Mouse (Mus musculus): ENCODE data around the gene Igtp.
"Not testable (repeated sequence)": the region's sequence is repeated elsewhere in the genome, so short reads cannot be mapped to it uniquely, and the experiment has no call there.

Igtp gene

GRCm38 (mm10) chr11:58199229-58200037 lies at the start of gene Igtp, which contains the start of gene Irgm2:
Igtp (plus strand) TSS chr11:58199556.
Irgm2 (plus strand) TSS chr11:58199618.
- peak; percentile 61 for DNase-seq (ENCODE audit: low spot score)

GRCm38 (mm10) chr11:58155458-58155857 lies 43.9 kb upstream of the Igtp start:
- DNase-seq (ENCODE audit: low spot score): no peak

DNA sequence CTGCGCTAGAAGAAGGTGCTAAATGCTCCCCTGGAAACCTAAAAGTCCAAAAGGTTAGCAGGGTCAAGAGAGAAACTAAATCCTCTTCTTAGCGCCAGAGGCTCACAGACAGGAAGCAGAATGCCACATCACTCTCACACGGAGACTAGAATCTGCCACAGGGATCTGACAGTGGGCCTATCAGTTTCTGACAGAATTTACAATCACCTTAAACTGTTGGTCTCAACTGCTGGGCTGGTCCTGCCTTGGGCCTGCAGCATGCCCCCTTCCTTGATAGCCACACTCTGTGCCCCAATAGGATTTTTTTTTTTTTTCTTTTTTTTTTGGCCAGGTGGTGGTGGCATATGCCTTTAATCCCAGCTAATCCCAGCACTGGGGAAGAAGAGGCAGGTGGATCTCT lies 42.5 kb upstream of the Igtp start:
- DNase-seq (ENCODE audit: low spot score): no peak

- peak; percentile 12 for DNase-seq (ENCODE audit: low spot score)
Observed at GRCm38 (mm10) chr11:58165072-58165471, 34.3 kb upstream of the Igtp start.

GRCm38 (mm10) chr11:58167822-58168166 lies 31.6 kb upstream of the Igtp start:
- DNase-seq (ENCODE audit: low spot score): peak; percentile 8

- peak; percentile 82 for DNase-seq (ENCODE audit: low spot score)
Observed at GRCm38 (mm10) chr11:58168167-58168915, 31.0 kb upstream of the Igtp start, which contains the start of gene Gemin5. Gemin5 (minus strand) TSS chr11:58168539.

GRCm38 (mm10) chr11:58169666-58170065 lies 29.7 kb upstream of the Igtp start:
- DNase-seq (ENCODE audit: low spot score): no peak

DNA sequence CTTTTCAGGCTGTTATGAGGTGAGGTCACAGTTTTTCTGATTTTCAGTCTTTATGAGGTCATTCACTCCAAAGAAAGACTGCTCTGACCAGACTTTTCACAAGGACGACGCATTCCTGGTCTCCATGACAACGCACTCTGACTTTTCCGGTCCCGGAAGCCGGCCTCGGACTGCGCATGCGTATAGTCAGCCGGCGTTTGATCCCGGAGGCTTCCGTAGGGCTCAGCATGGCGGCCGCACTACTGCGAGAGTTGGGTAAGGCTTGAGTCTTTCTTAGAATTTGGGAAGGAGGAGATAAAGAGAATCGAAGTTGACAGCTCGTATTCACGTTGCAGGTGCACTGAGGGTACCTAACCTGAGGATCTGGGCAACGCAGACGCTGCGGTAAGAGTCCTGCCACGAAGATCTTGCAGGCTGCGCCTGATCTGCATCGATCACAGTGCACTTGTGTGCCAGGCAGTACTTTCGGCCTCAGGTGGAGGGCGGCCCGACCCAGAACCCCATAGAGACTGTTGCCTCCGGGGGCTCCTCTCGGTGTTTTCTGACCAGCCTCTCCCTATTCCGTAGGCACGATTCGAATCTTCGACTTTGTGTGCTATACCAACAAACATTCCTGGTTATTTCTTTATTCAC lies 27.8 kb upstream of the Igtp start, which contains the start of gene Mrpl22:
Gene Mrpl22 (plus strand): TSS at position 203 of the 633 bp plus-strand sequence.
- DNase-seq (ENCODE audit: low spot score): peak; percentile 99

GRCm38 (mm10) chr11:58179563-58179962 lies 19.8 kb upstream of the Igtp start:
- DNase-seq (ENCODE audit: low spot score): peak; percentile 90

DNA sequence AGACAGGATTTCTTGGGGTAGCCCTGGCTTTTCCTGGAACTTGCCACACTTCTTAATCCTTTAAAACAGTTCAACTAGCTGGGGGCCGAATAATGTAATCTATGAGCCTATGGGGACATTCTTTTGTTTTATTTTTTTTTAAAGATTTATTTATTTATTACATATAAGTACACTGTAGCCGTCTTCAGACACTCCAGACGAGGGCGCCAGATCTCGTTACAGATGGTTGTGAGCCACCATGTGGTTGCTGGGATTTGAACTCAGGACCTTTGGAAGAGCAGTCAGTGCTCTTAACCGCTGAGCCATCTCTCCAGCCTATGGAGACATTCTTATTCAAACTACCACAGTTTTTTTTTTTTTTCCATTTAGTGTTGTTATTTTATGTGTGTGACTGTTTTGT lies 19.4 kb upstream of the Igtp start:
- not testable (repeated sequence) for DNase-seq (ENCODE audit: low spot score)

DNA sequence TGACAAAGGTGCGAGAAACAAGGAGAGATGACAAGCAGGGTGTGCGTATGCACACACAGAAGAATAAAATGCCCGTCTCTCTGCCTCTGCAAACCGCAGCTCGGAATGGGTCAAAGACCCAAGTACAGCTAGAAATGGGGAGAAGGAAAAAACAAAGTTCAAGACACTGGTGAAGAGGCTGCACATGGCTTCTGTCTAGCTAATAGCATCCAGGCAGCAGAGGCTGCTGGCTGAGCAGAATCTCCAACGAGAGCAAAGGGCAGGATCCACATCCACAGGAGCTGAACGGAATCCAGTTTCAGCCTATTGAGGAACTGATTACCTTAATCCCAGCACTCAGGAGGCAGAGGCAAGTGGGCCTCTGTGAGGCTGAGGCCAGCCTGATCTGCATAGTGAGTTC lies 18.6 kb upstream of the Igtp start:
- no peak for DNase-seq (ENCODE audit: low spot score)

DNA sequence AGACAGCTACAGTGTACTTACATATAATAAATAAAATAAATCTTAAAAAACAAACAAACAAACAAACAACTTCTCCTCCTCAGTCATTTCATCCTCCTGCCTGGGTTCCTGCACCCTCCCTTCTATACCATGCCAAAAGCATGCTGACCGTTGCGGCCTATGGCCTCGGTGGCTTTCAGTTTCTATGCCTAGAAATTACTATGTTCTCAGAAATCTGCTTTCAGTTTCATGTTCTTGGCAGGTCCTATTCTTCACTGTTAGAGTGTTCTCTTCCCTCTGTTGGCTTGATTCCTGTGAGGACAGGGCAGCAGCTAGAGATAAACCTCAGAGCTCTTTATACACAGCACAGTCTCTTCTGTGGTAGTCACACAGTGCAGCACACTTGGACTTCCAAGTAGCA lies 15.8 kb upstream of the Igtp start:
- no peak for DNase-seq (ENCODE audit: low spot score)

- no peak for DNase-seq (ENCODE audit: low spot score)
Observed at GRCm38 (mm10) chr11:58189675-58190074, 9.7 kb upstream of the Igtp start.

GRCm38 (mm10) chr11:58193326-58193725 lies 6.0 kb upstream of the Igtp start:
- no peak for DNase-seq (ENCODE audit: low spot score)

DNA sequence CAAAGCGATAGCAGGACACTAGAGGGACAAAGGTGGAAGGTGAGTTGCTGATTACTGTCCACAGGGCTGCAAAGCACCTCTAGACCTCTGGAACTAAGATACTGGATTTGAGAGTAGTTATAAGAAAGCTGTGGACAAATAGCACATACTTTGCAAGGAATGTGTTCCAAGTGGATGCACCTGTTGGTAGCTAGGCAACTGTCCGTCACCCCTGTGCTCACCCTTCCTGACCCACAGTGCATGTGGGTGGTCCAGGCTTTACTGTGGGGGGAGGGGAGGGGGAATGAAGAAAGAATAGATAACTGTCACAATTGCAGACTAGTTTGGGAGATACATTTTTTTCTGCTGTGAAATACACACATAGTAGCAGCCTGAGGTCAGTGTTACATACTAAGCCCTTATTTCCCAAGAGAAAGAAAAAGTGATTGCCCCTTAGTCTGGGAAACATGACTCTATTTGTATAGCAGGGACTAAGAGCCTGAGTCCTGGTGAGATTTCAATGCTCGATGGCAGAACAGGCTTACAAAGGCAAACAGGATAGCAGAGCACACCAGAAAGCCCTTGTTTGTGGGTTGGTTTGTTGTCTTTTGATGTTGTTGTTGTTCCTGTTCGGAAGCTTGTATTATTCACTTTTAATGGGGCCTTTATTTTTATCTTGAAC lies 5.4 kb upstream of the Igtp start:
- DNase-seq (ENCODE audit: low spot score): peak; percentile 46

DNA sequence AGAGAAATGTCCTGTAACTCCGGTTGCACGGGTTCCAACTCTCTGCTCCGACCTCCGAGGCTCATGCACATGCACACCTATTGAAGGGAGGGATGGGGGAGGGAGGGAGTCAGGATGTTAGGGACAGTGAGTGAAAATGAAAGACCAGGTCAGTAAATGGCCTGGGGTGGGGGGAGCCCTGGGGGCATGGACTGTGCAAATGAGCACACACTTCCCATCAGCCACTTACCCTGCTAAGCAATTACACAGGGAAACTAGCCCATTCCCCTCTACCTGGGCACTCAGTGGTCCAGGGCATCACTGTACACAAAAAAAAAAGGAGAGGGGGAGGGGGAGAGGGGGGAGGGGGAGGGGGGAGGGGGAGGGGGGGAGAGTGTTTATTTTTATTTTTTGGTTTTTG lies 693 bp upstream of the Igtp start:
- DNase-seq (ENCODE audit: low spot score): no peak

DNA sequence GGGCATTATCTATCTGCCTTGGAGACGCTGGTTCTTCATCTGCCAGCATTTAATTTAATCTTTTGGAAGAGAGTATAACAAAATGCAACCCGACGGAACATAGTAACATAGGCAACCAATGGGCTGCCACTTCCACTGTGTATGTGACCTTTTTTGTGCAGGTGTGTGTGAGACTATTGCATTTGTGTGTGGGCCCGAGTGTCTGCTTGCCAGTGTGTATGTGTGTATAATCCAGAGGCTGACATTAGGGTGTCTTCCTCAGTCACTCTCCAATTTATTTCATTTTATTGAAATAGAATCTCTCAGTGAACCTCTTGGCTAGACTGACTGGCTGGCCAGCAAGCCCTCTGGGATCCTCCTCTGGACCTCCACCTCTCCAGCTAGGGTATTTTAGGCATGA lies 870 bp downstream of the Igtp start:
- DNase-seq (ENCODE audit: low spot score): no peak

DNA sequence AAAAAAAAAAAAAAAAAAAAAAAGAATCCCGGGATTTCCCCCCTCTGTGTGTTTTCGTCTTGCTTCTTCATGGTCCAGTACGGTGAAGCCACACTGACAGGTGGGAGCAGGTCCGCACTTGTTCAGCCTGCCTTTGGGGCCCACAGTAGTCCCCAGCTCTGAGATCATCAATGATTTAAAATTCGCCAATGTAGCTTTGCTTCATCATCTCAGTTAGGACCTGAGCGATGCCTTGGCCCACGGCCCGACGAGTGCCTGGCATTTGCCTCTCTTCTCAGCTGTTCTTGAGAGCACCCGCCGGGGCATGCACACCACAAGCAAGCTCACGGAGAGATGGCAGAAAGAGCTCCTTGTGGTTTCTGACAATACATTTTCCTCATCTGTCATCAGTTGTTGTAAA lies 1.7 kb downstream of the Igtp start:
- DNase-seq (ENCODE audit: low spot score): no peak

- no peak for DNase-seq (ENCODE audit: low spot score)
Observed at GRCm38 (mm10) chr11:58210321-58210886, 11.0 kb downstream of the Igtp start.

- DNase-seq (ENCODE audit: low spot score): no peak
Observed at GRCm38 (mm10) chr11:58211062-58211681, 11.8 kb downstream of the Igtp start.

GRCm38 (mm10) chr11:58211682-58212067 lies 12.3 kb downstream of the Igtp start:
- no peak for DNase-seq (ENCODE audit: low spot score)

All from embryo, embryonic 10 days (tissue).